Mouse (Mus musculus) thymus, adult 2 months (tissue): ENCODE measurements around the gene Mtr.

Source experiments
- CTCF ChIP-seq: fragments of 200-500 bp; IDR thresholded peaks from 2 replicates; pipeline ENCODE4 v1.5.1; 2012; ENCODE audit warnings: mild to moderate bottlenecking, control low read depth, low read length, moderate library complexity, borderline replicate concordance; ENCODE audit not compliant: control insufficient read depth, poor library complexity, insufficient read depth; ENCODE audit errors: extremely low read depth
- POLR2A ChIP-seq: fragments of 200-500 bp; IDR thresholded peaks from 2 replicates; pipeline ENCODE4 v1.6.1; 2012; ENCODE audit warnings: mild to moderate bottlenecking, low read length, control low read depth, moderate library complexity; ENCODE audit not compliant: control insufficient read depth, poor library complexity, insufficient read depth; ENCODE audit errors: extremely low read depth

DNA sequence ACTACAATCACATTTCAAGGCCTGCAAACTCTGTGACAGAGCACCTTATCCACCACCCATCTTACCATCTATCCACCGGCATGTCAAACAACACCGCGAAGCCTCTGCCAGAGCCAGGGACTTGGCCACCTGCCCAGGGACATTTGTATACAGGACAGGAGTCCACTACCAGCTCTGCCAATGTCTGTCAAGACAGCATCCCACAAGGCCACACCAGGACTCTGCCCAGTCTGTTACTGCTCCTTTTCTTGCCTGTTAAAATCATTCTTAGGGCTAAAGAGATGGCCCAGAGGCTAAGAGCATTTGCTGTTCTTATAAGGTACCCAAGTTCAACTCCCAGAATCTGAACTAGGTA, 97.8 kb downstream of the Mtr start:
- TF ChIP-seq CTCF (no peak), POLR2A (no peak)
